Comparison of ENCODE assay signal across 8 mouse cellular contexts in genomic region chr3:97681321-97682158, GRCm38 (mm10). TPM values are rescaled to one million over a fixed set of nuclear protein-coding genes. Genes with fewer than 3 reads are reported as not detected.
A peak's percentile ranks its signal among the peaks of the same experiment; 100 is the strongest.
DNase-seq lines count a peak whose midpoint lies in the region; ATAC-seq and TF ChIP-seq lines count a peak whose summit lies in the region.

No protein-coding gene starts in this region.

- WGBS in cerebellum, adult 2 months, result 2% methylated on average over 33 of the region's 33 CpGs
- under 1% methylated on average over 33 of the region's 33 CpGs for WGBS in forebrain, embryonic 16.5 days
- WGBS in hindbrain, embryonic 13.5 days, result 2% methylated on average over 33 of the region's 33 CpGs

- no peaks in the 10 kb centered on the region for H3K36me3 ChIP-seq in forebrain, embryonic 16.5 days (ENCODE audit: control insufficient read depth, insufficient read depth)
- no peaks in the 10 kb centered on the region for H3K36me3 ChIP-seq in hindbrain, embryonic 13.5 days

- peak; percentile 77 for DNase-seq in Muller cell, postnatal 12 days (ENCODE audit: inconsistent ontology term)
- DNase-seq in cerebellum, adult 2 months, result peak; percentile 54 to 58
- peak; percentile 68 to 75 for DNase-seq in layer of hippocampus, postnatal 14 days (ENCODE audit: low spot score in 2 of 2)
- peak; percentile 80 for DNase-seq in lung, postnatal 25 days (ENCODE audit: low spot score)
- peak; percentile 71 for DNase-seq in ovary, postnatal 36 days (ENCODE audit: low spot score)
- DNase-seq in thymus, postnatal 4 days, result peak; percentile 79

- H3K4me2 ChIP-seq in forebrain, embryonic 16.5 days (ENCODE audit: low read length), result peak overlapping the region; percentile 66
- H3K4me2 ChIP-seq in hindbrain, embryonic 13.5 days, result peak overlapping the region; percentile 67

- no peaks in the 10 kb centered on the region for H3K4me1 ChIP-seq in cerebellum, adult 2 months (ENCODE audit: control insufficient read depth, insufficient read depth, low read length)
- peaks cover 11% of the 10 kb centered on the region for H3K4me1 ChIP-seq in forebrain, embryonic 16.5 days (replicated peaks; ENCODE audit: control insufficient read depth, insufficient read depth, low read length)
- H3K4me1 ChIP-seq in hindbrain, embryonic 13.5 days (replicated peaks), result peaks cover 27% of the 10 kb centered on the region

- H3K9ac ChIP-seq in forebrain, embryonic 16.5 days (replicated peaks; ENCODE audit: low read depth, low read length), result peak overlapping the region; percentile 48
- H3K9ac ChIP-seq in hindbrain, embryonic 13.5 days, result peak overlapping the region; percentile 67

- no peak overlapping the region for H3K27ac ChIP-seq in cerebellum, adult 2 months (ENCODE audit: insufficient read depth, low read length)
- H3K27ac ChIP-seq in forebrain, embryonic 16.5 days (ENCODE audit: low read length), result no peak overlapping the region
- no peak overlapping the region for H3K27ac ChIP-seq in hindbrain, embryonic 13.5 days

- peak overlapping the region; percentile 54 for H3K4me3 ChIP-seq in cerebellum, adult 2 months (replicated peaks; ENCODE audit: insufficient read depth, low read depth, low read length)
- H3K4me3 ChIP-seq in forebrain, embryonic 16.5 days (replicated peaks; ENCODE audit: low read length), result peak overlapping the region; percentile 39
- peak overlapping the region; percentile 40 for H3K4me3 ChIP-seq in hindbrain, embryonic 13.5 days

- TF ChIP-seq POLR2A in cerebellum, adult 2 months (IDR thresholded peaks at IDR 0.05; ENCODE audit: borderline replicate concordance, insufficient read depth, low read length), result no peak

- no peaks in the 10 kb centered on the region for H3K27me3 ChIP-seq in cerebellum, adult 2 months (ENCODE audit: control insufficient read depth, insufficient read depth, low read length)
- peaks cover 6% of the 10 kb centered on the region for H3K27me3 ChIP-seq in forebrain, embryonic 16.5 days (replicated peaks; ENCODE audit: control insufficient read depth, insufficient read depth, low read length)
- peaks cover 38% of the 10 kb centered on the region for H3K27me3 ChIP-seq in hindbrain, embryonic 13.5 days

- H3K9me3 ChIP-seq in forebrain, embryonic 16.5 days (ENCODE audit: control insufficient read depth, low read length), result no peaks in the 10 kb centered on the region
- no peaks in the 10 kb centered on the region for H3K9me3 ChIP-seq in hindbrain, embryonic 13.5 days

- peak; percentile 37 for ATAC-seq in forebrain, embryonic 16.5 days
- peak; percentile 55 for ATAC-seq in hindbrain, embryonic 13.5 days (ENCODE audit: low FRiP score)

- TF ChIP-seq CTCF in cerebellum, adult 2 months (IDR thresholded peaks at IDR 0.05; ENCODE audit: borderline replicate concordance, insufficient read depth, low read depth, low read length), result peak; percentile 47; the same call in 1 of the 2 replicates

RNA-seq across cellular contexts. Expression of gene Gm17651, which starts 7.0 kb away (rescaled TPM):
- polyA plus RNA-seq in cerebellum, adult 2 months (2012; rRNA removed), result not detected in 2 replicates
- not detected in 2 replicates for polyA plus RNA-seq in forebrain, embryonic 16.5 days (2015; fragmentation: Nextera tagmentation; extraction: Ambion mirVana)
- not detected in 2 replicates for polyA plus RNA-seq in hindbrain, embryonic 13.5 days (2015; fragmentation: Nextera tagmentation; extraction: Ambion mirVana)
- not detected for total RNA-seq in layer of hippocampus, postnatal 14 days (2021)

RNA-seq across cellular contexts. Expression of gene Prkab2, which starts 23.5 kb away (rescaled TPM):
- polyA plus RNA-seq in cerebellum, adult 2 months (2012; rRNA removed), result 26.6 and 26.8 TPM in 2 replicates
- polyA plus RNA-seq in forebrain, embryonic 16.5 days (2015; fragmentation: Nextera tagmentation; extraction: Ambion mirVana), result 11.0 and 13.3 TPM in 2 replicates
- 9.2 and 9.7 TPM in 2 replicates for polyA plus RNA-seq in hindbrain, embryonic 13.5 days (2015; fragmentation: Nextera tagmentation; extraction: Ambion mirVana)
- 10 to 100 TPM; 36.5 to 38.2 TPM for total RNA-seq in layer of hippocampus, postnatal 14 days (2021)

RNA-seq across cellular contexts. Expression of gene Fmo5, which starts 52.9 kb away (rescaled TPM):
- 2.3 and 2.8 TPM in 2 replicates for polyA plus RNA-seq in cerebellum, adult 2 months (2012; rRNA removed)
- polyA plus RNA-seq in forebrain, embryonic 16.5 days (2015; fragmentation: Nextera tagmentation; extraction: Ambion mirVana), result 0.48 and 0.99 TPM in 2 replicates
- 0.57 and 0.69 TPM in 2 replicates for polyA plus RNA-seq in hindbrain, embryonic 13.5 days (2015; fragmentation: Nextera tagmentation; extraction: Ambion mirVana)
- total RNA-seq in layer of hippocampus, postnatal 14 days (2021), result 1 to 10 TPM; 2.0 to 3.1 TPM
